Mouse (Mus musculus): ENCODE measurements around the gene Hoxa9.

The Hoxa9 gene

GRCm38 (mm10) chr6:52246403-52246803 lies 15.5 kb upstream of the Hoxa9 start:
- in situ Hi-C loops (cut with MboI, MseI), result loop anchor here (25.0 kb wide), 1 partner anchor 1041 kb away; the partner anchor contains the start of gene Creb5

GRCm38 (mm10) chr6:52245757-52246142 lies 14.9 kb upstream of the Hoxa9 start, which contains the start of gene Hoxa11:
Hoxa11 (minus strand) TSS chr6:52245810.
- in situ Hi-C loops (cut with MboI, MseI), result loop anchor here (25.0 kb wide), 1 partner anchor 1042 kb away; the partner anchor contains the start of gene Creb5

GRCm38 (mm10) chr6:52245040-52245756 lies 14.3 kb upstream of the Hoxa9 start:
- in situ Hi-C loops (cut with MboI, MseI), result loop anchor here (25.0 kb wide), 1 partner anchor 1042 kb away; the partner anchor contains the start of gene Creb5

DNA sequence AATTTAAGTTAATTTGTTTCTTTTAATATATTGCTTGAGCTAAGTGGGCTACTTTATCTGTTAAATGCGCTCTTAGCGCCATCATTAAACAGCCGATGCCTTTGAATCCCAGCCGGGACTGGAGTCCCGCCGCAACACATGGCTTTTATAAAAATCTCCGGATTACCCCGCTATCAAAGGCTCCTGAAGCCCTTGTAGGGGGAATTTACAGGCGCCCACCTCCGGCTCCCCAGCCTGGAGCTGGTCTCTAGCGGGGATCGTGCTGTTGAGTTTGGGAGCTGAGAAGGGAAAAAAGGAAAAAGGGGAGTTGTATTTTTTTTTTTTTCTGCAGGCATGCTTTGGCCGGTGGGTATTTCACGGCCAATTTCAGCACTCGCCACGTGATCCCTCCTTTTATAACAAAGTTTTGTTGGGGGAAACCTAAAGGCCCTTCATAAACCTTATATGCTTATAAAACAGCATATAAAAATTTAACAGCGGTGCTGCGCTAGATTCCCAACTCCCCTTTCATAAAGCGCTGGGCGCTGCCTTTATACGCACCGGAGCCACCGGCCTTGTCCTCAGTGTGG lies 13.7 kb upstream of the Hoxa9 start:
- in situ Hi-C loops (cut with MboI, MseI), result loop anchor here (25.0 kb wide), 1 partner anchor 1043 kb away; the partner anchor contains the start of gene Creb5

DNA sequence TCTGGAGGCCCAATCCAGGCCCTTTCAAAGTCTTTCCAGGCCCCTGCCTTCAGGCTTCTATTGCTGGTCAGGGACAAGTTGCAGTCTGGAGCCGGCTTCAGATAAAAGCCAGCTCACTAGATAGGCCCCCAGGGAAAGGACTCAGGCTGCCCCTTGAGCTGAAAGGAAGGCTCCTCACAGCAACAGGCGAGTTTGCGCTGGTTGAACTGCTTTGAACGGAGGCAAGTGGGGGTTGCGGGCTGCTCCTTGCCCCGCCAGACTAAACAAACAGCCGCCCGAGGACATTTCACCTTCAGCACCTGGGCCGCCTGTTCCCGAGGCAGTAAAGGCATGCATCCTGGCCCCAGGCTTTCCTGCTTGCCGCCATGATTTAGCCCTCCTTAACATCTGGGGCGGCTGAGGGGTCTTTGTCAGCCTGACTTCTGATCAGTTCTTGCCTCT lies 12.8 kb upstream of the Hoxa9 start:
- in situ Hi-C loops (cut with MboI, MseI), result loop anchor here (25.0 kb wide), 1 partner anchor 1044 kb away; the partner anchor contains the start of gene Creb5

- in situ Hi-C loops (cut with MboI, MseI), result loop anchor here (25.0 kb wide), 1 partner anchor 1044 kb away; the partner anchor contains the start of gene Creb5
Measured at GRCm38 (mm10) chr6:52242801-52243332, 12.0 kb upstream of the Hoxa9 start.

GRCm38 (mm10) chr6:52241001-52241621 lies 10.2 kb upstream of the Hoxa9 start:
- in situ Hi-C loops (cut with MboI, MseI), result loop anchor here (25.0 kb wide), 1 partner anchor 1046 kb away; the partner anchor contains the start of gene Creb5

DNA sequence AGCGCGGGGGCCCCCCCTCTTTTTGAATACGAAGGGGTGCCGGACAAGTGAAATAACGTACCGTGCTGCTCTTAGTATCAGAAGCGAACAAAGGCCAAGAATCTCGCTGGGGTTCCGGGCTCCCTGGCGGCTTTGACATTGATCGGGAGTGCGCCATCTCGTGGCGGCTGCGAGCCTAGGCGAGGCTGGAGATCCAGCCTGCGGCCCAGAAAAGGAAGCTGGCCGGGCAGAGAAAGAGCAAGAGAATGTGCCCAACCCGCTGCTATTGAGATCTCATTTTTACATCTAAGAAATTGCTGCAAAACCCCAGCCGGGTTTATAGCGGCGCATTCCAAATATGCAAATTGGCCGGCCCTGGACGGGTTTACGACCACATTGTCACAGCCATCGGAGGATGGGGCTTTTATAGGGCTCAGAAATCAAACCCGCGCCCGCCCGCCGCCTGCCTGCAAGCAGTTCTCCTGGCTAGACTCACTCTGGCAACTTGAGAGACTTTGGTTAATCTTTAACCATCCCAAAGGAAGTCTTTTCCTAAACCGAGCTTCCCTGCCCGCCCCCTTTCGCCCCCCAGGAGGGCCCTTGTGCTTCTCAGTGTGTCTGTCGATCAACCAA lies 9.6 kb upstream of the Hoxa9 start, which contains the start of gene Hoxa10:
Gene Hoxa10 (minus strand): TSS at position 466 of the 612 bp plus-strand sequence.
- in situ Hi-C loops (cut with MboI, MseI), result loop anchor here (25.0 kb wide), 1 partner anchor 1047 kb away; the partner anchor contains the start of gene Creb5

- in situ Hi-C loops (cut with MboI, MseI), result loop anchor here (25.0 kb wide), 1 partner anchor 1047 kb away; the partner anchor contains the start of gene Creb5
Measured at GRCm38 (mm10) chr6:52239625-52240388, 8.9 kb upstream of the Hoxa9 start.

DNA sequence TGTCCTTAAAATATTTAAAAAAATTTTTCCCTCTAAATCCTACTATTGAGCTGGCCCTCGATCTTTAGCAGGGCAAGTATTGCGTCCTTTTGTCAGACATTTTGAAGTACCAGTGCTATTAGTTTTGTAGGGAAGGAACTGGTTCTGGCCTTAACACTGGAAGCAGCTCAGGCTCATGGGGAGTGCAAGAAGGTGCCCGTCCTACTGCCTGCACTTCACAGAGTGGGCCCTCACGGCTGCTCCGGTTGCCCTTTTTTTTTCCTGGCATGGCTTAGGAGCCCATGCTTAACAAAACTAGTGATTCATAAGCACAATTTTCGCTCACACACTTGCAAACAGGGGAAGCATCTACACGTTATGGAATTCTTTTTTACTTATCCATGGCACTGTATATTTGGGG lies 8.1 kb upstream of the Hoxa9 start:
- in situ Hi-C loops (cut with MboI, MseI), result loop anchor here (25.0 kb wide), 1 partner anchor 1048 kb away; the partner anchor contains the start of gene Creb5

DNA sequence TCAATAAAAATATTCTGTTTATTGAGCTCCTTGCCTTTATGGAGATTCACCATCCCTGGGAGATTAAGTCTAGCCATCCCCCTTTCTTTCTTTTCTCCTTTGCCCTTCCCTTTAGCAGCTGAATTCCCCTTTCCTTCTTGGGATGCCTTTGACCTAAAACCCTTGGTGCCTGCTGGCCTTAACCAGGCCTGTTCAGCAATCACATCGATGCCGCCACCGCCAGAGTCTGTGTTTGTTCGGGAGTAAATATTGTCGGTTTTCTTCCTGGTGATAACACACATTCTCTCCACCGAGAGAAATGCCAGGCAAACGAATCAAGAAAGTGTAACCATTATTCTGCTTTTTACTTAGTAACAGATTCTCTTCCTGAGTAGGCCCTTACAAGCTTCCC lies 7.3 kb upstream of the Hoxa9 start:
- in situ Hi-C loops (cut with MboI, MseI), result loop anchor here (25.0 kb wide), 1 partner anchor 1049 kb away; the partner anchor contains the start of gene Creb5

GRCm38 (mm10) chr6:52237346-52238154 lies 6.7 kb upstream of the Hoxa9 start:
- in situ Hi-C loops (cut with MboI, MseI), result loop anchor here (25.0 kb wide), 1 partner anchor 1050 kb away; the partner anchor contains the start of gene Creb5

GRCm38 (mm10) chr6:52236806-52237205 lies 5.9 kb upstream of the Hoxa9 start:
- in situ Hi-C loops (cut with MboI, MseI), result loop anchor here (25.0 kb wide), 1 partner anchor 1050 kb away; the partner anchor contains the start of gene Creb5

- in situ Hi-C loops (cut with MboI, MseI), result loop anchor here (25.0 kb wide), 1 partner anchor 1051 kb away; the partner anchor contains the start of gene Creb5
Measured at GRCm38 (mm10) chr6:52235866-52236265, 5.0 kb upstream of the Hoxa9 start.

DNA sequence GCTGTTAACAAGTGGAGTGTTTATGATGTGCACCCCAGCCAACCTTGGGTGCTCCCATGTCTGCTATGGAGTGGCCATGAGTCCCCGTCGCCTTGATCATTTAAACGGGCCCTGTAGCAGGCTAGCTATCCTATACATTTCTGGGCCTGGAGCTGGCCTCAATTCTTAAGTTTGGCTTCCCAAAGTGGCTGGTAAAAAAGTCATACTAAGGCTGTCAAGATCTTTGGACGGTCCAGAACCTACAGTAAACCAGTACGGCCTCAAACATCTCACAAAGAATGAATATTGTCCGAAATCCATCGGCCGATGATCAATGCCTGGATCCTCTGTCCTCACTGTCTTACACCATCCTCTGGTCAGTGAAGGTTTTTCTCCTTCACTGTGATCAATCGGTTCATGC lies 4.4 kb upstream of the Hoxa9 start:
- in situ Hi-C loops (cut with MboI, MseI), result loop anchor here (25.0 kb wide), 1 partner anchor 1052 kb away; the partner anchor contains the start of gene Creb5

DNA sequence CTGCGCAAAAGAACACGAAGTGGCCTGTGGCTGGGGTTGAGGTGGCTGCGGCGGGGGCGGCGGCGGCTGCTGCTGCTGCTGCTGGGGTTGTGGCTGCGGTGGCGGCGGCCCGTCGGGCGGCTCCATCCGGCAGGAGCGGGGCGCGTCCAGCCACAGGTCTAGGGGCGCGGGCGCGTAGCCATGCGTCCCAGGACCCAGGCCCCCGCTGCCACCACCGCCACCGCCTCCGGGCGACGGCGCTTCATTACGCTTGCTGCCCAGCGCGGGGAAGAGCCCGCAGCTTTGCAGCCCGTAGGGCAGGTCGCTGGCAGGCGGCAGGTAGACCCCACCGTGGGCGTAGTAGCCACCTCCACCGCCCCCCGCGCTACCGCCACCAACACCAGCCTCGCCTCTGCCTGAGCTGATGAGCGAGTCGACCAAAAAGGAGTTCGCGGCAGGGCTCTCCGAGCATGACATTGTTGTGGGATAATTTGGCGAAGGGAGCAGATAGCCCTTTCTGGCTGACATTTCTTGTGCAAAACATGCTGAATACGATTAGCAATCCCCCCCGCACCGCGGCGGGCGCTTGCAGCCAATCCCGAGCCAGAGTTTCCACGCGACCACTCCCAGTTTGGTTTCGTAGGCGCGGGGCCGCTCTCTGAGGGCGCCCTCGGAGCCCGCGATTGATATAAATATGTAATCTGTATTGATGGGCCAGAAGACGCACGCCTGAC lies 3.7 kb upstream of the Hoxa9 start:
- in situ Hi-C loops (cut with MboI, MseI), result loop anchor here (25.0 kb wide), 1 partner anchor 1053 kb away; the partner anchor contains the start of gene Creb5

DNA sequence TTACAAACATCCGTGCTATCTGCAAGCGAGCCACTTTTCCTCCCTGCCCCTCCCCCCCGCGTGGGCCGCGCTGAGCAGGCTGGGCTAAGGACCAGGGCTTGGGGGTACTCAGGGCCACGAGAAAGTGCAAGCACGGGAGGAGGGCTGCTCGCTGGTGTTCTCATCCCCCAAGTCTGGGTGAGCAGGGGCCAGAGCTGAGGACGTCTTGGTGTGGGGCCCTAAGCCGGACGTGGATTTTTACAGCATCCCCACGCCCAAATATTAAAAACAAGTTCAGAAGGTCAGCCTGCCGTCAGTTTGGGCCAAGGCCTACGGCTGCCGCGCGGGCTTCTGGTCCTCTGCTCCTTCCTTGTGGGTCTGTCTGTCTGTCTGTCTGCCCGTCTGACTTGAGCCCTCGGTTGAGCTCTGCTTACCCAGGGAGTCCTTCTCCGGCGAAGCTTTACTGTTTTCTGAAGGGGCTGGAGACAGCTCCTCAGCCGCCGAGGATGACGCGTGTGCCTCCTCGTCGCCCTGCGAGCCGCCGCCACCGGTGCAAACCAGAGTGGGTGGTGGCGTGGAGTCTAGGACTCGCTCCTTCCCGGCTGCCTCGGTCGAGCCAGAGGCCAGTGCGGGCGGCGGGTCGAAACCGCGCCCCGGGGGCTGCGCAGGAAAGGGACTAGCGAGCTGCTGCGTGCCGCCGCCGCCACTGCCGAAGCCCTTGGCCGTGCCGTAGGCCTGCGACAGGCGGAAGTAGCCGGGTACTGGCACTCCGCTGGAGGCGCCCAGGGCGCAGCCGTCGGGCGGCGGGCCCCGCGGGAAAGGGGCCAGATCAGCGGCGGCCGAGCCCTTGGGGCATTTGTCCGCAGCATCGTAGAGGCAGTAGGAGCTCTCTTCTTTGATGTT lies 2.9 kb upstream of the Hoxa9 start:
- in situ Hi-C loops (cut with MboI, MseI), result loop anchor here (25.0 kb wide), 1 partner anchor 1054 kb away; the partner anchor contains the start of gene Creb5

Measured in T-helper 1 cell (primary cell).